Mouse (Mus musculus): ENCODE measurements around the gene Wnt5b.

Gene Wnt5b

DNA sequence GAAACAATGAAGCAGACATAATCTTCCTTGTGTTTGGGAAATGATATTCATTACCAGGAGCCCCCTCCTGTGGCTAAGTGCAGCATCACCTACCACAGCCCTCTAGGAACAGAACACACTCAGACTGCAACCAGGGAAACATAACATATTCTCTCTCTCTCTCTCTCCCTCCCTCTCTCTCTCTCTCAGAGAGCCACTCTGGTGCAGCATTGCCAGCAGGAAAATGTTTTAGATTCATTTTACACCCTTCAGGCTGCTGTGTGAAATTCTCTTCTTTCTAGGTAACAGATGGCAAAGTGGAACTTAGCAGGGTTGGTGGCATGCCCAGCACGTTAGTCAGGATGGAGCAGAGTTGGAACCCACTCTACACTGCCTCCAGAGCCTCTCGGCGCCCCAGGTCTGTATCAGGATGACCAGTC, 22.7 kb downstream of the Wnt5b start:
- DNase-seq (ENCODE audit: low spot score) = peak; percentile 53

DNA sequence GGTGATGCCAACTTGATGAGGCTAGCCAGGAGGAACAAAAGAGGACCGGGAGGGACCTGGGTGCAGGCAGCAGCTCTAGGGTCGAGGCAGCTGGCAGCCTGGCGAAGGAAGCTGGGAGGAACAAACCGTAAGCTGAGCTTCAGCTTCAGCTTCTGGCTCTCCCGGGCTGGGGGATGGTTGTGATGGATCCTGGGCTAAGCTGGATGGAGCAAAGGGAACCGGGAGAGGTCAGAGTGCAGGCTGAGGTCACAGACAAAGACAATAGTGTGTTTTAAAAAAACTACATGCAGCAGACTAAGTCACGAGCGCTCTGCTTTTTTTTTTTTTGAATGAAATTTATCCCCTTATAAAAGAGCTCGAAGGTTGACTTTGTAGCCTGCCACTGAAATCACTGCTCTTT, 23.4 kb downstream of the Wnt5b start:
- DNase-seq (ENCODE audit: low spot score) = no peak

DNA sequence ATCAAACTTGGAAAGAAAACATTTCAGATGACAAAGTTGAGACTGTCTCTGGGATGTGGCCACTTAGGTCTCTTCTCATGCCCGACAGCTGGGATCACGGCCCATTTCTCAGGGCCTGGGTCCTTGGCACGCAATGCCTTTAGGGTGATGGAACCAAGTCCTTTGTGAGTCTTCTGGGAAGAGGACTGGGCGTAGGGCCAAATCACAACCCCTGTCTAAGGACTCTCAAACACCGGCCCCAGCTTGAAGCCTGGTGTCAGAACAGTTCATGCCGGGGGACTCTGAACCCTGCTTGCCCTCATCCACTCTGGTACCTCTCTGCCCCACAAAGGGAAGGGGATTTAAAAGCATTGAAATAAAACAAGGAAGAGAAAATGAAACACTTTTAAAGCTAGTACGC, 30.1 kb downstream of the Wnt5b start:
- DNase-seq (ENCODE audit: low spot score) = no peak

DNA sequence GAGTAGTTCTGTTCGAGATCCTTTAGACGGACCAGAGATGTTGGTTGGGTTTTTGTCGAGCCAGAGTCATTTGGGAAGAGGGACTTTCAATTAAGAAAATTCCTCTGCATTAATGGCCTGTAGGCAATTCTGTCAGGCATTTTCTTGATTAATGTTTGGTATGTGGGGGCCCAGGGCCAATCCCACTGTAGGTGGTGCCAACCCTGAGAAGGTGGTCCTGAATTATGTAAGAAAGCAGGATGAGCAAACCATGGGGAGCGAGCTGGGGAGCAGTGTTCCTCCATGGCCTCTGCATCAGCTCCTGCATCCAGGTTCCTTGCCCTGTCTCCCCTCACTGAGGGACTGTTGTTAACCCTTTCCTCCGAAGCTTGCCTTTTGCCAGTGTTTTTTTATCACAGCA, 30.7 kb downstream of the Wnt5b start:
- DNase-seq (ENCODE audit: low spot score) = no peak

DNA sequence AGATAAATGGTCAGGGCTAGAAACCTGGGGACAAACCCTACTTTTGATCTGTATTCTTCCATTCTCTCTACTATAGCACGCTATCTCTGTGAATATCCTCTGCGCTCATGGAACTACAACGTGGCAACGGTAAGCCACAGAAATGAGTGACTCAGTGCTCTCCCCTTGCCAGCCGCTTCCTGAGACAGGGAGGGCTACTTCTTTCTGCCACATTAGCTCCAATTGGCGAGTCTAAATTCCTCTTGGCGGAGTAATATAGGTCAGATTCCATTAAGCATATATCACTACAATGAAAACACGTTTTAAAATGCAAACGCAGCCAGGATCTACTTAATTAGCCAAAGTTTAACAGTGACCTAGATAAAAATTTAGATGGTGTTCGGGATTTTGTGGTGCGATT, 31.4 kb downstream of the Wnt5b start:
- DNase-seq (ENCODE audit: low spot score) = no peak

DNA sequence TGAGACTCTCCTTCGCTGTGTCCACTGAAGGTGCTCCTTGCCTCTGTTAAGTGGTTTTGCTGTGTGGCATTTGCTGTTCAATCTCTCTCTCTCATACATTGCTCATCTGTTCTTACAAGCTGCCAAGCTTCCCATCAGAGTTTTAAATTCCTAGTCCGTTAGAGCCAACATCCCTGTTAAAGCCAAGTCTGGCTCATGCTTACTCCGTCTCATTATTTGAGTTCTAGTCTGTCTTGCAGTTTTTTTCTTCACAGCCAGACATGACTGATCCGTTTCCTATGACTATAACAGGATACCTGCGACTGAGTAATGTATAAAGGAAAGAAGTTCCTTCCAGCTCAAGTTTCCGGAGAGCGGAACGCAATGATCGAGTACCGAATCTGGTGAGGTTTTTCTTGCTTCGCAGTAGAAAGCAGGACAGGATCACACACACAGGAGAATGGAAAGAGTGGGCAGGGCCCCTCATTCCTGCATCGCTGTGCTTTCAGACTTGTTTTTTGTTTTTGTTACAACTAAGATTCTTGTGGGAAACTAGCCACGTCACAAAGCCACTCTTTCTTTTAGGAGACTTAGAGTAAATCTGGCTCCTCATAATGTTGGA, 34.6 kb downstream of the Wnt5b start:
- no peak for DNase-seq (ENCODE audit: low spot score)

DNA sequence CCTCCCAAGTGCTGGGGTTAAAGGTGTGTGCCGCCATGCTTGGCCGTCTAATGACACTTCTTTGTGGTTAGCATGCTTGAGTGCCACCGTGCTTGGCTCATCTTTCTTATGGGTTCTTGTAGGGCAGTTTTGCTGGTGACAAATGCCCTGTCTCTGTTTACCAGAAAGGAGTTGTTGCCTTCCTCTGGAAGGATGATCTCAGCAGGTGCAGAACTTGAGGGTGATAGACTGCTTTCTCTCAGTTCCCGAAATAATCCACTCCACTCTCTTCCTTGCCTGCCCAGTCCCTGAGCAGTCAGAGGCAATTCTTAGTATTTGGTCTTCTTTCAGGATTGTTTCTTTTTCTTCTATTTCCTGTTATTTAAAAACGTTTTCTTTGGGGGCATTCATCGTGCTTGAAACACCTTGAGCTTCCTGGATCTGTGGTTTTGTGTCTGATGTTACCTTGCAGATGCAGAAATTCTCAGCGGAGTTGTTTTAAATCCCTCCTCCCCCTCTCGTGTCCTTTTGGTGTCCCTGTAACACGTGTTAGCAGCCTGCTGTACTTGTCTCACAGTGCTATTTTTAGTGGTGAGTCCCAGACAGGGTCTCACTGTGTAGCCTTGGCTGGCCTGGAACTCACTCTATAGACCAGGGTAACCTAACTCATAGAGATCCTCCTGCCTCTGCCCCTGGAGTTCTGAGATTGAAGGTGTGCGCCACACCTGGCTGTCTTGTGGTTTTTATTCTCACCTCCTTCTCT, 35.3 kb downstream of the Wnt5b start:
- DNase-seq (ENCODE audit: low spot score) = no peak

DNA sequence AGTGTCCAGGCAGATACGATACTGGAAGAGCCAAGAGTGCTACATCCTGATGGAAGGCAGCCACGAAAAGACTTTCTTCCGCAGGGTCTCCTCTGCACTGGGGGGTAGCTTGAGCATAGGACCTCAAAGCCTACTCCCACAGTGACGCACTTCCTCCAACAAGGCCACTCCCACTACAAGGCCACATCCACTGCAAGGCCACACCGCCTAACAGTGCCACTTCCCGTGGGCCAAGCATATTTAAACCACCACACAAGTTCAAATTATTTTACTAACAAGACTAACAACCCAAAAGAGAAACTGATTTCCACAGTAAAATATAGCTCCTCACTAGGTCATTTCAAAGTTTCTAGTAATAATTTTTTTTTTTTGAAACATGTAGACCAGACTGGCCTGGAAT, 35.9 kb downstream of the Wnt5b start:
- no peak for DNase-seq (ENCODE audit: low spot score)

DNA sequence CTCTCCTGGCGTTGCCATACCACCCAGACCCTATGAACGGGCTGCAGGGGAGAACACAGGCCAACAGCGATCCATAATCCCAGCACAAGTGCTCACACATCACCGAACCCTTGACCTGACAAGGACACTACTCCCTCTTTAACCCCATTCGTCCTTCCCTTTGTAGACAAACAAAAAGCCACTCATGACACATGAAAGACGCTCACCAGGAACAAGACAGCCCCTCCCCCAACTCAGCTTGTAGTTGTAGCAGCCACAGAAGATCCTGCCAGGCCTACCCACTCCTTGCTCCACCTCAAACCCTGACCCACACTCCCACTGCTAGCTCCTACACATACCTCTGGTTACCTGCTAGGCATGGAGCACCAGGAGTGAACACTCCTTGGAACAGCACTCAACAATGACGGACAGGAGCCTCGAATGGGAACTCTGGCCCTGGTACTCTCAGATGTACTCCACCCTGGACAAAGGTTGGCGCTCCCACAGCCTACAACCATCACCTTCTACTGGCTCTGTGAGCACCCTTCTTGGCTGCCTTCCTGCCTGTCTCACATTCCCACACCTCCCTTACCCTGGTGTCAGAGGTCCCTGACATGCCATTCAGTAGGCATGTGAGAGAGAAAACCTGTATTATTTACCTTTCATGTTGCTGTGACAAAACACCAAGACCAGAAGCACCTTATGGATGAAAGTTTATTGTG, 38.5 kb downstream of the Wnt5b start:
- DNase-seq (ENCODE audit: low spot score) = no peak

DNA sequence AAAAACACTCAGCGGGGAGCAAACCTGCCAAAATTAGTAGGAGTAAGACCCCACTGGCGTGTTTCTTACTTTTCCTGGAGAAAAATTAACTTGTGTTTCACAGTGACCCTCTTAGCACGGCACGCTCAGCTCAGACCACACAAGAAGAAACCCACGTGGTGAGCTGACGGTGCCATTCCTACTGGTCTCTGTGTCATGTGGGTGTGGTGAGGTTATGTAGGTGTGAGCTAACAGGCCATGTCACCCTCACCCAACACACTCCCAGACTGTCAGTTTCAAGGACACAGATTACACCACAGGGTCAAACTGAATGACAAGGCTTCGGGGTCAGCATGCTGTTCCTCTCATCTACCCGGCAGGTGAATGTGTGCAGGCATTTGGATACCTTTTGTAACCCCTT, 39.4 kb downstream of the Wnt5b start:
- no peak for DNase-seq (ENCODE audit: low spot score)

DNA sequence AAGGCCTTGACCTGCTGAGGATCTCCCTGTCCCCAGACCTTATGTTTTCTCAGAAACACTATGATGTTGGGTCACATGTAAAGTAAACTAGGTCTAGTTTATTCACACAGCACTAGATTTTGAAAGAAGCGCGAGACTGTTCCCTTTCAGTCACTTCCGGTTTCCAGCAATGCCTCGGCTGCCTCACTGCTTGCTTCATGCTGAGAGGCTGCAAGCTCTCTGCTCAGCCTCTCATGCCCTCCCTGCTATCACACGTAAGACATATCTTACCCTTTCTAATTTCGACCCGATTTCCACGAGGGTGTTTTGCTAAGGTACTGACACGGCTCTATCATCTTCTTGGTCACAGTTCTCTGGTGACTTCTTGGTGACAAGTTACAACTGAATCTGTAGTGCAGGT, 42.1 kb downstream of the Wnt5b start:
- no peak for DNase-seq (ENCODE audit: low spot score)

DNA sequence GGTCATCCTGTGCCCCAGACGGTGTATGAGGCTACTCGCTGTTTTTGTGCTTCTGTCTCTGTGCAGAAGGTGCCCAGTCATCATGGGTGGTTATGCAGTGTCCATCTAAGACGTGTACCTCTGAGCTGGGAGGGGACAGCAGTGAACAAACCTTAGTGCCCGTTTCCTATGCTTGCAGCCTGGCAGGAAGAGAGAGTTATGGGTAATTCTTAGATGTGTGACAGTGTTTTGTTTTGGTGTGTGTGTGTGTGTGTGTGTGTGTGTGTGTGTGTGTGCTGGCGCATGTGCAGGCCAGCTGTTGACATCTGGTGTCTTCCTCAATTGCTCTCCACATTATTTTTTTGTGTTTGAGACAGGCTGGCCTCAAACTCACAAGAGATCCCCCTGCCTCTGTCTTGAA, 44.1 kb downstream of the Wnt5b start:
- no peak for DNase-seq (ENCODE audit: low spot score)

DNA sequence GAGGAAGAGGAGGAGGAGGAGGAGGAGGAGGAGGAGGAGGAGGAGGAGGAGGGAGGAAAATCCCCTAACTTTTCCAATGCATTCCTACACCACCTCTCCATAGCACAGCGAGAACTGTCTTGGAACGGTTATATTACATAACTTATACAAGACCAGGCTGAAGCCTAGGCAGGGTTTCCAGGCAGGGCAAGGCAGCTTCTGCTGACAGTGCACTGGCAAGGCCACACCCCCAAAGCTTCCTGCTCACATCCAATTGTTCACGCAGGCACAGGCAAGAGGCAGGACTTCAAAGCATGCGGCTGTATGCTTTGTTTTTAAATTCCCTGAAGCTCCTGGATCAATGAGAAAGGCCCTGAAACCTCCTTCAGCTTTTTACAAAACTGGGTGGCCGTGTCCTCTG, 44.9 kb downstream of the Wnt5b start:
- DNase-seq (ENCODE audit: low spot score) = no peak

DNA sequence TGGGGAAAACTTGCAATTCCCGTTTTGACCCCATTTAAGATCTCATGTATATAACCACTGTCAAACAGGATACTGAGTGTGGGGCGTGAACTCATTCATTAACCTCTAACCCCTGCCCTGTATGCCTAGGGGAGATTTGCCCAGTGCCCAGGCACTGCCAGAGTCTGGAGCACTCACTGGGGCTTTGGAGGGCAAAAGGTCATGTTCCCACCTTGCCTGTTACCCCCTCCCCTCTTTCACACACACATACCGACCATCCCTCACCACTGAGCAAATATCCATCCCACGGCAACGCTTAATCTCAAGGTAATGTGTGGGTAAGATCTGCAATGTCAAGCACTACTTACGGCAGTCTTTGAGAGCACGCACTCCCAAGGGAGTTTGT, 51.5 kb downstream of the Wnt5b start:
- DNase-seq (ENCODE audit: low spot score) = no peak

DNA sequence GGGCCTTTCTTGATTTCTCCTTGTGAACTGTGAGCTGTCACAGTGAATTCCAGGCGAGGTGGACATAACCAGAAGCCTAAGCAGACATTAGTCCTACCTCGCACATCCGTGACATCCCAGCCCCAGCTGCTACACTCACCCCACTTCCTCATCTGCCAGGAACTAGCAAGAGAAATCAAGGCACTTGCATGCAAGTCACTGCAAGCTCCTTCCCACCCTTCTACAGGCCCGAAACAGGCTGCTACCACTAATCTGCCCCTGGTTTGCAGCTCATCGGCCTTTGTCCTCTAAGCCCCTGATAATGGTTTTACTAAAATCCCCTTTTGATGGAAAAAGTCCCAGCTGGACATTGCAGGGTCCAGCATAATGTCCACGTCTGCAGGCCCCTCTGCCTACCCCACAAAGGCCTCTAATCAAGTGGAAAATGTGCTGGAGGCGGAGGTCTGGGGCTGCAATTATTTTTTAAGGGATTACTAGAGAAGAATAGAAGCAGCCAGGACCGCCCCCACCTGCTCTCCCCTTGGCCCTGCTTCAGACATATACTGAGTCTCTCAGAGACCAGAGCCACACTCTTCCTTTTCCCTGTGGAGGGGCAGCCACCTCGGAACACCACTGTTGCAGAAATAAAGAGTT, 52.0 kb downstream of the Wnt5b start:
- DNase-seq (ENCODE audit: low spot score) = no peak

DNA sequence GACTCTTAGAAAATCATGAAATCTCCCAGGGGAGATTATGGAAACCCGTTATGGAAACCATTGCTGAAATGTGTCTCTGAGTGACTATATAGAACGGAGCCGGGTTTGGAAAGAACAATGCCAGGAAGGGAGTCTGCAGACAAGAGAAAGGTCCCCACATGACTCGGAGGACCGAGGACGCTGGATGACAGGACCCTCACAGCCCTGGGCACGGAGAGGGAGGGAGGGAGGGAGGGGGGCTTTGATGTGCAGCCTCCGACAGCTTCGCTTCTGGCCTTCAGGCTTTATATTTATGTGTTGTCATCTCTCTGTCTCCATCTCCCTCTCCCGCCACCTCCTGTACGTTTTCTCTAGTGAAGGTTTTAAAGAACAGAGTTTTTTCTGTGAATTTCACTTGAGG, 53.1 kb downstream of the Wnt5b start:
- no peak for DNase-seq (ENCODE audit: low spot score)

DNA sequence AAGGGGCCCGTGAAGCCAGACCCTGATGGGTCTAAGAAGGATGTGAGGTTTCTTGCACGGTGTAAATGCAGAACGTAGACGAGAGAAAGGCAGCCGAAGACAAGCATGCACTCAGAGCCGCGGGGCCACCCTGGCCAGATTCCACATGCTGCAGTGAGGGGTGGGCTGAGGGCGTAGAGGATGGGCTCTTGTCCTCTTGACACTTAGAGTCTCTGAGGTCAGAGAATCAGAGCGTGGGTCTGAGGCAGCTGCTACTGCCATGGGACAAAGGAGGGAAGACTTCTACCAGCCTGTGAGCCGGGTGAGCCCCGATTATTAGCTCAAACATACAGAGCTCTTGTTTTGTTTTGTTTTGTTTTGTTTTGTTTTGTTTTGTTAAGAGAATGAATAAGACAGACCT, 53.6 kb downstream of the Wnt5b start:
- DNase-seq (ENCODE audit: low spot score) = no peak

DNA sequence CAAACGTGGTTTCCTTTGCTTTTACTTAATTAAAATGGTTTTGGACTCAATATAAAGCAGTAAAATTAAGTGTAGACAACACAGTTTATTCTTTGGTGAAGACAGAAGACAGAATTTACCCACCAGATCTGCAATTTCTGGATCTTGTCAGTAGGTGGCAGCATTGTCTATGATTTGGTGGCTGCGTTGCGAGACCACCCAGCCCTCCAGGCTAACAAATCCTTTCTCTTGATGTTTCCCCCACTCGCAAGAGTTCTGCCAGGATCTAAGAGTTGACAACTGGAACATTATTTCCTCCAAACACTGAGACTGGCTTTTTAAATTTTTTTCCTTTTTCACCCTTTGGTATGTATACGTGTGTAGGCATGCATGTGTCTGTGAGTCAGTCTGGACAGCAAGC, 54.4 kb downstream of the Wnt5b start:
- no peak for DNase-seq (ENCODE audit: low spot score)

DNA sequence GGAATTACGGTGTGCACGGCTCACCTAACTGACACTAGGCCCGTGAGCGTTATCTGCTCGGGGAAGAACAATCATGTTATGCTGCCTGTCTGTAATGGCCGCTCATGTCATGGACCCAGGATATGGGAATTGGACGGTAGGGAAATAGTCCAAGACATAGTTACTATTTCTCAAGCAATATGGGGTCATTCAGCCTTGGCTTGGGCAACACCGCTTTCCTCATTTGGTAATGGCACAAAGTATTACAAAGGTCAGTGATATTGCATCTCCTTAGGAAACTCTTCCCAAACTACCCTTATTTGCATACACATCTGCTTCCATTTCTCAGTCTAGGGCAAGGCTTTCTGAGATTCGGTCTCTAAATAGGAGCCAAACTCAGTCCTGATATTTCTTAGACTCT, 56.5 kb downstream of the Wnt5b start:
- DNase-seq (ENCODE audit: low spot score) = no peak

DNA sequence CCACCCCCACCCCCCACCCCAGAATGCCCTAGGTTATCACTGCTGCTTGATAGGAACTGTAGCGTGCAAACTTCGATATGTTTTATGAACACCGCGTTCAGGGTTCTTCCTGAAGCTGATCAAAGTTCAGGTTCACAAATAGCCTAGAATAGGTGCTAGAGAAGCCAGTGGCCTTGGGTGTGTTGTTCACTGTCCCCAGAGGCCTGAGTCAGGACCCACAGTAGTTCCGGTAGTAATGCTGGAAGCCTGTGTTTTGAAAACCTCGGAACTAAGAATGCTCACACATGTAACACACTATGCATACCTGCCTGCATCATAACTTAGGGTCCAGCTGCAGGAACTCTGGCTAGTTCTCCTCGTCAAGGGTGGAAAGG, 57.1 kb downstream of the Wnt5b start:
- no peak for DNase-seq (ENCODE audit: low spot score)

DNA sequence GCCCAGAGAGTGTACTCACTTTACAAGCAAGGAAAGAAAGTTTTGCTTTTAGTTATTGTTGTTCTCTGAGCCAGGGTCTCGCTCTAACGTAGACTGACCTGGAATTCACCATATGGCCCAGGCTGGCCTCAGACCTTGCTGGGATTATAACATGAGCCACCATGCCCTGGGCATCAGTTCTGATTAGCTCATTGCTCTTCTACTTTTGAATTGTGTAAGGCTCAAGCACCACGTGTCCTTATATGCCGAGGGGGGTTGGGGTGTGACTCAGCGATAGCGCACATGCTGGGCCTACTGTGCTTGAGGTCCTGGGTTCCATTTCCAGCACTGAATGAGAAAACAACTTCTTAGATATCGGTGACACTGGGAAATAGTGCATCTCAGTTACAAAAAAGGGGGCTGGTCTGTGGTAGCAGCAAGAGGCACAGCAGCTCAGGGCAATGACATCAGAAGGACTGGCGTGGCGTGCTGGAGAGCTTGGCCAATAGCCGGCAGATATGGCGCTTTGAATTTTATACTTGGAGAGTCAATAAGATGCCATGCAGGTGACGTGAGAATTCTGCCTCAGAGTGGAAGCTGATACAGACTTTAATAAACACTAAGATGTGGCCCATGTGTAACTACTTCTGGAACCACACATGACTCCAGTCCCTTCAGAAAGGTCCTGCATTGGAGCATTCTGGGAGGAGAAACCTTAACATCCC, 57.6 kb downstream of the Wnt5b start:
- no peak for DNase-seq (ENCODE audit: low spot score)

DNA sequence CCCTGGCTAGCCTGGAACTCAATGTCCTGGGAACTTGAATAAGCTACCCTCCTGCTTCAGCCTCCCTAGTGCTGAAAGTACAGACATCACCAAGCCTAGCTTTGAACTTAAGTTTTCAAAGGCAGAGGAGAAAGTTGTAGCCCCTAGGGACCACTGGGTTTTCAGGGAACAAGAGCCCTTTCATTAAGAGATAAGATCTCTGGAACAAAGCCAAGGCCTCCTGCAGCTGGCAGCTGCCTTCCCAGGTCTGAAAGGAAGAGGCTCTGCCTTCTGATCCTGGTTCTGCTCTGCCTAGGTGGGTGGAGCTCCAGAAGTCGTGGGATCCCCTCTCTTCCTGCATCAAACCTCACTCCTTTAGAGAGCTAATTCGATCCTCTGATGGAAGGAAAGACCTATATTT, 58.7 kb downstream of the Wnt5b start:
- DNase-seq (ENCODE audit: low spot score) = no peak

Measured in layer of hippocampus, adult 11-12 months (tissue).